Mouse (Mus musculus) C3H10T1/2 (cell line): ENCODE measurements around the gene Lrrtm4. TPM values are rescaled to one million over a fixed set of nuclear protein-coding genes. Genes with fewer than 3 reads are reported as not detected.

Experiments
- polyA plus RNA-seq, 2 experiments: library from polyadenylated mRNA; unstranded; fragments of >200 nt; fragmentation: generic; extraction: Trizol; gene quantifications; one replicate each; pipeline ENCODE4 v1.2.1; 2012; ENCODE audit warnings: missing spikeins in 2 of 2

The Lrrtm4 gene
- polyA plus RNA-seq, result 1 to 10 TPM in 1 of 2 experiments, under 1 TPM in 1; under 0.01 to 3.4 TPM

DNA sequence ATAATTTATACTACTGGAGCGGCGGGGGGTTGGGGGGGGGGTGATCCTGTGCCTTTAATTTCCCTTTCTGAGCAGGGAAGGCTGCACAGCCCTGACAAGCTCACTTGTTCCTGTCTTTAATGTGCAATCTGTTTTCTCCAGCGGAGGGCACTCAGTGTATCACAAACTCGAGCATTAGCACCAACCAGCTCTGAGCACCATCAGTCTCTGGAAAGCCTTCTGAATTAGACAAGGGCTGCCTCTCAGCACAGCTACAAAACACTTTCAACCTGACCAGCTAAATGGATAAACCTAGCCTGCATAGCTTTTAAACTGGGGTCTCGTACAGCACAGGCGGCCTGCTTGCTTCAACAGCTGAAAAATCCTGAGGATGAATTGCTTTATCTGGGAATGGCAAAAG, at the start of gene Lrrtm4:
Gene Lrrtm4, plus strand, starts transcription at position 113 of the 400 bp plus-strand sequence.

Other genes starting within 250 kb of the Lrrtm4 start
- gene Gm20594, start 201.0 kb upstream of the Lrrtm4 start, polyA plus RNA-seq, result not detected